Mouse (Mus musculus) inflammation-experienced regulatory T-cells (primary cell): ENCODE data around the gene Gm3164. TPM values are rescaled to one million over a fixed set of nuclear protein-coding genes. Genes with fewer than 3 reads are reported as not detected.

Source experiments
- polyA plus RNA-seq, 2 experiments: library from polyadenylated mRNA; unstranded; fragments of 100-300 nt; shearing (Covaris generic); gene quantifications; one replicate each; pipeline ENCODE4 v1.2.1; 2017

Gene Gm3164
- polyA plus RNA-seq: 1 to 10 TPM; 2.4 to 8.1 TPM

GRCm38 (mm10) chr14:4414965-4415835 is at the start of gene Gm3164:
Gene Gm3164, plus strand, starts transcription at chr14:4415448.

GRCm38 (mm10) chr14:4397226-4397625 is 18.0 kb upstream of the Gm3164 start, which contains the start of gene Gm3159:
Gene Gm3159, plus strand, starts transcription at chr14:4397526.

GRCm38 (mm10) chr14:4430692-4431091 is 15.4 kb downstream of the Gm3164 start, which contains the start of gene Gm3173:
Gene Gm3173, plus strand, starts transcription at chr14:4430992.

GRCm38 (mm10) chr14:4481445-4481844 is 66.2 kb downstream of the Gm3164 start, which contains the start of gene Gm3182:
Gene Gm3182, plus strand, starts transcription at chr14:4481745.

Other genes starting within 250 kb of the Gm3164 start
- 1 to 10 TPM; 1.4 to 5.7 TPM for gene Gm2974, start 232.9 kb upstream of the Gm3164 start, polyA plus RNA-seq
- gene Gm3138, start 165.8 kb upstream of the Gm3164 start, polyA plus RNA-seq: not detected
- gene Gm3149, start 98.2 kb upstream of the Gm3164 start, polyA plus RNA-seq: not detected
- gene 2610042L04Rik, start 80.7 kb upstream of the Gm3164 start, polyA plus RNA-seq: 10 to 100 TPM in 1 of 2 experiments, 1 to 10 TPM in 1; 5.2 to 13.2 TPM
- under 1 TPM in 1 of 2 experiments, not detected in 1; 0.19 TPM for gene Gm3159, start 17.9 kb upstream of the Gm3164 start, polyA plus RNA-seq
- 1 to 10 TPM; 1.7 to 5.1 TPM for gene Gm3173, start 15.5 kb downstream of the Gm3164 start, polyA plus RNA-seq
- under 1 TPM; 0.14 to 0.59 TPM for gene Gm3182, start 66.3 kb downstream of the Gm3164 start, polyA plus RNA-seq
- not detected for gene Gm3047, start 140.0 kb downstream of the Gm3164 start, polyA plus RNA-seq
- under 1 TPM; 0.08 to 0.40 TPM for gene Gm8159, start 216.9 kb downstream of the Gm3164 start, polyA plus RNA-seq
- gene Gm3239, start 248.7 kb downstream of the Gm3164 start, polyA plus RNA-seq: under 1 TPM in 1 of 2 experiments, not detected in 1; 0.65 TPM